Mouse (Mus musculus) limb, embryonic 14.5 days (tissue): ENCODE data around the gene Bod1. TPM values are rescaled to one million over a fixed set of nuclear protein-coding genes. Genes with fewer than 3 reads are reported as not detected.

Experiments used
- ATAC-seq: fragments of 200-750 bp; cut with Nextera tagmentation; 2 replicates; pipeline ENCODE4 v1.8.0; 2017; ENCODE audit warnings: low read depth, moderate number of reproducible peaks, moderate TSS enrichment; ENCODE audit not compliant: low FRiP score
- DNase-seq: peaks from one replicate; pipeline ENCODE4 v3.0.0-alpha.2; 2015; ENCODE audit warnings: low spot score
- H3K27ac ChIP-seq: fragments of 300-500 bp; sonication (generic); replicated peaks from 2 replicates; pipeline ENCODE4 v1.5.1; 2014; ENCODE audit warnings: low read depth, mild to moderate bottlenecking, low read length, moderate library complexity, mixed read lengths
- H3K27me3 ChIP-seq: fragments of 300-500 bp; sonication (generic); 2 replicates; pipeline ENCODE4 v1.6.1; 2014; ENCODE audit warnings: low read length, mixed read lengths; ENCODE audit not compliant: control insufficient read depth, insufficient read depth
- H3K36me3 ChIP-seq: fragments of 300-500 bp; sonication (generic); 2 replicates; pipeline ENCODE4 v1.6.1; 2014; ENCODE audit warnings: mild to moderate bottlenecking, low read length, moderate library complexity, mixed read lengths; ENCODE audit not compliant: control insufficient read depth, insufficient read depth
- H3K4me1 ChIP-seq: fragments of 300-500 bp; sonication (generic); 2 replicates; pipeline ENCODE4 v1.6.1; 2014; ENCODE audit warnings: antibody characterized with exemption, low read length, mixed read lengths; ENCODE audit not compliant: control insufficient read depth, insufficient read depth
- H3K4me2 ChIP-seq: fragments of 300-500 bp; sonication (generic); replicated peaks from 2 replicates; pipeline ENCODE4 v1.6.1; 2014; ENCODE audit warnings: low read depth, mild to moderate bottlenecking, low read length, moderate library complexity; ENCODE audit not compliant: severe bottlenecking
- H3K4me3 ChIP-seq: fragments of 300-500 bp; sonication (generic); replicated peaks from 2 replicates; pipeline ENCODE4 v1.5.1; 2014; ENCODE audit warnings: low read length
- H3K9ac ChIP-seq: fragments of 300-500 bp; sonication (generic); 2 replicates; pipeline ENCODE4 v1.6.1; 2014; ENCODE audit warnings: mild to moderate bottlenecking, low read depth, low read length, moderate library complexity; ENCODE audit not compliant: severe bottlenecking
- H3K9me3 ChIP-seq: fragments of 300-500 bp; sonication (generic); 2 replicates; pipeline ENCODE4 v1.6.1; 2016; ENCODE audit warnings: low read length; ENCODE audit not compliant: control insufficient read depth
- POLR2A ChIP-seq: fragments of 200-500 bp; IDR thresholded peaks from 2 replicates; pipeline ENCODE4 v1.8.0; 2012; ENCODE audit warnings: inconsistent platforms, mild to moderate bottlenecking, moderate library complexity, borderline replicate concordance; ENCODE audit not compliant: insufficient read depth, insufficient read length; ENCODE audit errors: extremely low read depth
- WGBS: fragments of 180-500 bp; shearing (Covaris S2); extraction: QIAGEN DNeasy Blood & Tissue Kit; methylation state at CpG from one replicate; pipeline ENCODE4 v1.1.7; 2014; 5-methylcytosine and 5-hydroxymethylcytosine counted together
- polyA plus RNA-seq, 2 experiments: library from polyadenylated mRNA; depleted of rRNA in 1 of 2; stranded (reverse) in 1 of 2; unstranded in 1 of 2; fragments of >200 nt; fragmentation: Nextera tagmentation in 1 of 2; extraction: Ambion mirVana in 1 of 2; gene quantifications; 2 replicates each; pipeline versions ENCODE4 v1.2.1 to v1.2.3; 2012 to 2014

The Bod1 gene
- polyA plus RNA-seq, 2 experiments, result 125 to 128 TPM

- no peak for TF ChIP-seq POLR2A
- Histone ChIP-seq H3K27me3 (no peaks in the 10 kb centered on the region), H3K9ac (no peak overlapping the region), H3K27ac (no peak overlapping the region), H3K9me3 (no peaks in the 10 kb centered on the region), H3K4me3 (no peak overlapping the region), H3K4me2 (no peak overlapping the region), H3K36me3 (peaks cover 2% of the 10 kb centered on the region; the same call in 1 of the 2 replicates), H3K4me1 (no peaks in the 10 kb centered on the region)
- DNase-seq (no peak), ATAC-seq (no peak)
These were observed 13.9 kb downstream of the Bod1 start for GRCm38 (mm10) chr11:31657806-31658175.

GRCm38 (mm10) chr11:31657168-31657805, 14.4 kb downstream of the Bod1 start:
- Histone ChIP-seq H3K36me3 (peaks cover under 1% of the 10 kb centered on the region; the same call in 1 of the 2 replicates), H3K4me3 (no peak overlapping the region), H3K27ac (no peak overlapping the region), H3K27me3 (no peaks in the 10 kb centered on the region), H3K9me3 (no peaks in the 10 kb centered on the region), H3K4me1 (no peaks in the 10 kb centered on the region), H3K4me2 (no peak overlapping the region), H3K9ac (no peak overlapping the region)
- WGBS, result 67% methylated on average over 5 of the region's 5 CpGs
- ATAC-seq (no peak), DNase-seq (no peak)
- TF ChIP-seq POLR2A, result no peak

GRCm38 (mm10) chr11:31649507-31649906, 22.2 kb downstream of the Bod1 start:
- ATAC-seq, result no peak
- no peaks in the 10 kb centered on the region for H3K27me3 ChIP-seq
- no peak overlapping the region for H3K4me3 ChIP-seq
- 70% methylated on average over 2 of the region's 2 CpGs for whole genome bisulfite sequencing
- H3K9me3 ChIP-seq, result no peaks in the 10 kb centered on the region
- no peaks in the 10 kb centered on the region for H3K36me3 ChIP-seq
- no peak for TF ChIP-seq POLR2A
- no peak for DNase-seq
- H3K4me2 ChIP-seq, result no peak overlapping the region
- no peak overlapping the region for H3K9ac ChIP-seq
- H3K27ac ChIP-seq, result no peak overlapping the region
- H3K4me1 ChIP-seq, result no peaks in the 10 kb centered on the region

- no peak for TF ChIP-seq POLR2A
- no peaks in the 10 kb centered on the region for H3K4me1 ChIP-seq
- H3K27ac ChIP-seq, result no peak overlapping the region
- no peak for DNase-seq
- H3K4me3 ChIP-seq, result no peak overlapping the region
- H3K9ac ChIP-seq, result no peak overlapping the region
- no peaks in the 10 kb centered on the region for H3K9me3 ChIP-seq
- no peaks in the 10 kb centered on the region for H3K27me3 ChIP-seq
- H3K36me3 ChIP-seq, result no peaks in the 10 kb centered on the region
- H3K4me2 ChIP-seq, result no peak overlapping the region
- WGBS, result 91% methylated on average over 10 of the region's 10 CpGs
- no peak for ATAC-seq
These were observed 24.4 kb downstream of the Bod1 start for GRCm38 (mm10) chr11:31647268-31647667.

GRCm38 (mm10) chr11:31646571-31646970, 25.1 kb downstream of the Bod1 start:
- H3K36me3 ChIP-seq, result no peaks in the 10 kb centered on the region
- no peaks in the 10 kb centered on the region for H3K4me1 ChIP-seq
- no peak overlapping the region for H3K4me3 ChIP-seq
- H3K9ac ChIP-seq, result no peak overlapping the region
- WGBS, result 88% methylated on average over 1 of the region's 1 CpGs
- no peaks in the 10 kb centered on the region for H3K27me3 ChIP-seq
- H3K9me3 ChIP-seq, result no peaks in the 10 kb centered on the region
- no peak overlapping the region for H3K27ac ChIP-seq
- DNase-seq (no peak), ATAC-seq (no peak)
- no peak overlapping the region for H3K4me2 ChIP-seq
- TF ChIP-seq POLR2A, result no peak
